Mouse (Mus musculus): ENCODE data around the gene Usp8. TPM values are rescaled to one million over a fixed set of nuclear protein-coding genes. Genes with fewer than 3 reads are reported as not detected.
A peak's percentile ranks its signal among the peaks of the same experiment; 100 is the strongest.

The Usp8 gene
- total RNA-seq (2014; fragmentation: Nextera tagmentation) (37.5 and 40.1 TPM in 2 replicates), total RNA-seq (2017) (49.3 and 50.4 TPM in 2 replicates)

- ATAC-seq (replicated peaks; ENCODE audit: low FRiP score, low TSS enrichment, poor library complexity, severe bottlenecking) = peak; percentile 99
Measured at GRCm38 (mm10) chr2:126706759-126707437, at the start of gene Usp8. Gene Usp8, plus strand, starts transcription at chr2:126707328.

- peak; percentile 76 for ATAC-seq (replicated peaks; ENCODE audit: low FRiP score, low TSS enrichment, poor library complexity, severe bottlenecking)
Measured at GRCm38 (mm10) chr2:126663481-126663880, 43.6 kb upstream of the Usp8 start.

- ATAC-seq (replicated peaks; ENCODE audit: low FRiP score, low TSS enrichment, poor library complexity, severe bottlenecking) = peak; percentile 48
Measured at GRCm38 (mm10) chr2:126665984-126666383, 41.1 kb upstream of the Usp8 start.

- no peak for ATAC-seq (replicated peaks; ENCODE audit: low FRiP score, low TSS enrichment, poor library complexity, severe bottlenecking)
Measured at GRCm38 (mm10) chr2:126668621-126669252, 38.4 kb upstream of the Usp8 start.

- 0 out of 2 replicates have a peak, but pooled peaks have one; percentile 7 for ATAC-seq (replicated peaks; ENCODE audit: low FRiP score, low TSS enrichment, poor library complexity, severe bottlenecking)
Measured at GRCm38 (mm10) chr2:126673317-126674242, 33.5 kb upstream of the Usp8 start.

GRCm38 (mm10) chr2:126674441-126675168, 32.5 kb upstream of the Usp8 start:
- peak; percentile 27 for ATAC-seq (replicated peaks; ENCODE audit: low FRiP score, low TSS enrichment, poor library complexity, severe bottlenecking)

- peak; percentile 82 for ATAC-seq (replicated peaks; ENCODE audit: low FRiP score, low TSS enrichment, poor library complexity, severe bottlenecking)
Measured at GRCm38 (mm10) chr2:126675169-126676121, 31.7 kb upstream of the Usp8 start.

- no peak for ATAC-seq (replicated peaks; ENCODE audit: low FRiP score, low TSS enrichment, poor library complexity, severe bottlenecking)
Measured at GRCm38 (mm10) chr2:126676122-126676515, 31.0 kb upstream of the Usp8 start, which contains the start of gene Gabpb1. Gene Gabpb1, minus strand, starts transcription at chr2:126676337.

GRCm38 (mm10) chr2:126677366-126677765, 29.8 kb upstream of the Usp8 start:
- ATAC-seq (replicated peaks; ENCODE audit: low FRiP score, low TSS enrichment, poor library complexity, severe bottlenecking) = no peak

- no peak for ATAC-seq (replicated peaks; ENCODE audit: low FRiP score, low TSS enrichment, poor library complexity, severe bottlenecking)
Measured at GRCm38 (mm10) chr2:126682333-126682732, 24.8 kb upstream of the Usp8 start.

- ATAC-seq (replicated peaks; ENCODE audit: low FRiP score, low TSS enrichment, poor library complexity, severe bottlenecking) = no peak
Measured at GRCm38 (mm10) chr2:126682937-126683336, 24.2 kb upstream of the Usp8 start.

- no peak for ATAC-seq (replicated peaks; ENCODE audit: low FRiP score, low TSS enrichment, poor library complexity, severe bottlenecking)
Measured at GRCm38 (mm10) chr2:126691290-126691689, 15.8 kb upstream of the Usp8 start.

- ATAC-seq (replicated peaks; ENCODE audit: low FRiP score, low TSS enrichment, poor library complexity, severe bottlenecking) = no peak
Measured at GRCm38 (mm10) chr2:126695285-126695684, 11.8 kb upstream of the Usp8 start.

GRCm38 (mm10) chr2:126707438-126707779, 281 bp downstream of the Usp8 start:
- ATAC-seq (replicated peaks; ENCODE audit: low FRiP score, low TSS enrichment, poor library complexity, severe bottlenecking) = no peak

- ATAC-seq (replicated peaks; ENCODE audit: low FRiP score, low TSS enrichment, poor library complexity, severe bottlenecking) = no peak
Measured at GRCm38 (mm10) chr2:126708361-126708760, 1.2 kb downstream of the Usp8 start.

GRCm38 (mm10) chr2:126712526-126712925, 5.4 kb downstream of the Usp8 start:
- no peak for ATAC-seq (replicated peaks; ENCODE audit: low FRiP score, low TSS enrichment, poor library complexity, severe bottlenecking)

GRCm38 (mm10) chr2:126712950-126713349, 5.8 kb downstream of the Usp8 start:
- no peak for ATAC-seq (replicated peaks; ENCODE audit: low FRiP score, low TSS enrichment, poor library complexity, severe bottlenecking)

- no peak for ATAC-seq (replicated peaks; ENCODE audit: low FRiP score, low TSS enrichment, poor library complexity, severe bottlenecking)
Measured at GRCm38 (mm10) chr2:126729207-126729606, 22.1 kb downstream of the Usp8 start.

Data from megakaryocyte-erythroid progenitor cell, adult 5-6 weeks (primary cell).